Mouse (Mus musculus) gastrocnemius, postnatal 10 days (tissue): ENCODE results near the gene Hccs. TPM values are rescaled to one million over a fixed set of nuclear protein-coding genes. Genes with fewer than 3 reads are reported as not detected.

Experiments
- total RNA-seq, 2 experiments: library from RNA; stranded (reverse); gene quantifications; 2 replicates each; pipeline ENCODE4 v1.2.3; 2021

Hccs gene
- total RNA-seq, 2 experiments from 2014 or later: 22.5 to 24.9 TPM

Other genes with a start within 250 kb of the Hccs start
- not detected for gene Amelx, start 133.2 kb downstream of the Hccs start, total RNA-seq